Comparison of ENCODE assay signal across 8 mouse cellular contexts in the genomic region with DNA sequence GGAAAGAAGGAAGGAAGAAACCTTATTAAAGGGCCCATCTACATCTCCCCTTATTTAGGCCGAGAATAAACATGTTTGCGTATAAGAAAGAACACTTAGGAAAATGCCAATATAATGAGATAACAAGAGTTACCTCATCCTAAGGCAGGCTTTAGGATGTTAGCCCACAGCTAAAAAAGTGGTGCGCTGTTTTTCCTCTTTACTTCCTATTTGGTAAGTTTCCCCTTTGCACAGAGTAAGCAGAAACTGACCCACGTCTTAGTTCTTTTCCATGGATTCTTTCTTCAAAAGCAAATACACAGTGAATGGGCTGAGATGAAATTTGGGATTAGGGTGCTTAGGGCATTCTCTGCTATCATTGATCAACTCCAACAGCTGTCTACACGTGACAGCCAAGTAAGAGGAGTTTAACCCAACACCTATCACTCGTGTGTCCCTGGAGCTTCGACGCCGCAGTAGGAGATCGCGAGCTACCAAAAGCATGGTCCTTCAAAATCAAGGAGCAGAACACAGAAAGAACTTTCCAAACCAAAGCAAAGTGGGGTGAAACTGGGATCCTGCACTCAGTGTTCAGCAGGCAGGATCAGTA. TPM values are rescaled to one million over a fixed set of nuclear protein-coding genes. Genes with fewer than 3 reads are reported as not detected.
DNase-seq lines count a peak whose midpoint lies in the region; ATAC-seq and TF ChIP-seq lines count a peak whose summit lies in the region.

No protein-coding gene starts in this region.

- H3K4me1 ChIP-seq in kidney, postnatal 0 days (replicated peaks; ENCODE audit: insufficient read depth, low read length): peaks cover 3% of the 10 kb centered on the region; the same call in 1 of the 2 replicates
- peaks cover 16% of the 10 kb centered on the region for H3K4me1 ChIP-seq in embryonic facial prominence, embryonic 10.5 days
- H3K4me1 ChIP-seq in hindbrain, embryonic 16.5 days (ENCODE audit: control insufficient read depth, insufficient read depth, low read depth, low read length): peaks cover 9% of the 10 kb centered on the region
- peaks cover 14% of the 10 kb centered on the region for H3K4me1 ChIP-seq in midbrain, embryonic 15.5 days

- H3K9me3 ChIP-seq in kidney, postnatal 0 days (replicated peaks; ENCODE audit: low read length): no peaks in the 10 kb centered on the region
- no peaks in the 10 kb centered on the region for H3K9me3 ChIP-seq in embryonic facial prominence, embryonic 10.5 days
- H3K9me3 ChIP-seq in hindbrain, embryonic 16.5 days (ENCODE audit: control insufficient read depth, low read length): no peaks in the 10 kb centered on the region
- no peaks in the 10 kb centered on the region for H3K9me3 ChIP-seq in midbrain, embryonic 15.5 days

- DNase-seq in kidney, postnatal 0 days (ENCODE audit: low spot score): peak; percentile 15
- no peak for DNase-seq in kidney, postnatal 4 days
- no peak for DNase-seq in embryonic facial prominence, embryonic 10.5 days (ENCODE audit: low spot score)
- DNase-seq in cerebellum, adult 9-11 months: no peak
- no peak for DNase-seq in layer of hippocampus, adult 9-11 months
- no peak for DNase-seq in left cerebral cortex, adult 11 months (ENCODE audit: low spot score)

- H3K27ac ChIP-seq in kidney, postnatal 0 days: peak overlapping the region; percentile 73
- H3K27ac ChIP-seq in embryonic facial prominence, embryonic 10.5 days (replicated peaks): peak overlapping the region; percentile 37; the same call in 1 of the 2 replicates
- no peak overlapping the region for H3K27ac ChIP-seq in hindbrain, embryonic 16.5 days (ENCODE audit: low read depth, low read length)
- no peak overlapping the region for H3K27ac ChIP-seq in midbrain, embryonic 15.5 days

- H3K4me2 ChIP-seq in kidney, postnatal 0 days (ENCODE audit: low read length): peak overlapping the region; percentile 96
- peak overlapping the region; percentile 76 for H3K4me2 ChIP-seq in hindbrain, embryonic 16.5 days (ENCODE audit: low read length)
- H3K4me2 ChIP-seq in midbrain, embryonic 15.5 days: peak overlapping the region; percentile 58

- ATAC-seq in kidney, postnatal 0 days (replicated peaks; ENCODE audit: low FRiP score, low read depth): no peak
- no peak for ATAC-seq in hindbrain, embryonic 16.5 days
- no peak for ATAC-seq in midbrain, embryonic 15.5 days (replicated peaks)

- peak overlapping the region; percentile 61; the same call in 1 of the 2 replicates for H3K9ac ChIP-seq in kidney, postnatal 0 days (ENCODE audit: low read depth, low read length)
- peak overlapping the region; percentile 24; the same call in 1 of the 2 replicates for H3K9ac ChIP-seq in hindbrain, embryonic 16.5 days (ENCODE audit: low read depth, low read length)
- no peak overlapping the region for H3K9ac ChIP-seq in midbrain, embryonic 15.5 days

- WGBS in kidney, postnatal 0 days: 38% methylated on average over 11 of the region's 11 CpGs
- WGBS in embryonic facial prominence, embryonic 10.5 days: 46% methylated on average over 11 of the region's 11 CpGs
- 45% methylated on average over 11 of the region's 11 CpGs for WGBS in hindbrain, embryonic 16.5 days
- whole genome bisulfite sequencing in midbrain, embryonic 15.5 days: 46% methylated on average over 11 of the region's 11 CpGs

- no peaks in the 10 kb centered on the region for H3K36me3 ChIP-seq in kidney, postnatal 0 days (ENCODE audit: insufficient read depth, low read length)
- no peaks in the 10 kb centered on the region for H3K36me3 ChIP-seq in embryonic facial prominence, embryonic 10.5 days (replicated peaks)
- H3K36me3 ChIP-seq in hindbrain, embryonic 16.5 days (ENCODE audit: control insufficient read depth, insufficient read depth, low read length): no peaks in the 10 kb centered on the region
- H3K36me3 ChIP-seq in midbrain, embryonic 15.5 days (replicated peaks): no peaks in the 10 kb centered on the region

- no peak for TF ChIP-seq CTCF in kidney, postnatal 0 days (IDR thresholded peaks at IDR 0.05; ENCODE audit: low read depth)

- H3K4me3 ChIP-seq in kidney, postnatal 0 days (replicated peaks; ENCODE audit: low read depth, low read length): peak overlapping the region; percentile 59
- peak overlapping the region; percentile 64 for H3K4me3 ChIP-seq in embryonic facial prominence, embryonic 10.5 days
- H3K4me3 ChIP-seq in hindbrain, embryonic 16.5 days (ENCODE audit: low read length): peak overlapping the region; percentile 39
- peak overlapping the region; percentile 31 for H3K4me3 ChIP-seq in midbrain, embryonic 15.5 days

- no peaks in the 10 kb centered on the region for H3K27me3 ChIP-seq in kidney, postnatal 0 days (ENCODE audit: insufficient read depth, low read length)
- H3K27me3 ChIP-seq in embryonic facial prominence, embryonic 10.5 days (replicated peaks; ENCODE audit: low read depth, poor library complexity, severe bottlenecking): 0 out of 2 replicates have a peak, but pooled peaks cover 8% of the 10 kb centered on the region
- no peaks in the 10 kb centered on the region for H3K27me3 ChIP-seq in hindbrain, embryonic 16.5 days (replicated peaks; ENCODE audit: control insufficient read depth, insufficient read depth, low read length)
- H3K27me3 ChIP-seq in midbrain, embryonic 15.5 days (replicated peaks): peaks cover 12% of the 10 kb centered on the region

RNA-seq across cellular contexts. Expression of gene Nup153, which starts 7.6 kb away (rescaled TPM):
- polyA plus RNA-seq in kidney, postnatal 0 days (2015; fragmentation: Nextera tagmentation; extraction: Ambion mirVana): 15.3 and 17.7 TPM in 2 replicates
- 34.3 and 36.9 TPM in 2 replicates for polyA plus RNA-seq in embryonic facial prominence, embryonic 10.5 days (2016; fragmentation: Nextera tagmentation; extraction: Ambion mirVana)
- 15.3 and 15.9 TPM in 2 replicates for polyA plus RNA-seq in hindbrain, embryonic 16.5 days (2015; fragmentation: Nextera tagmentation; extraction: Ambion mirVana)
- polyA plus RNA-seq in midbrain, embryonic 15.5 days (2015; fragmentation: Nextera tagmentation; extraction: Ambion mirVana): 18.4 and 18.5 TPM in 2 replicates

Comparison
In these comparisons a context has a peak if more than half of its experiments do, and no peak if none do; other contexts are left out.
1. H3K27ac ChIP-seq: peak in kidney, postnatal 0 days (single experiment) and embryonic facial prominence, embryonic 10.5 days (single experiment); none in hindbrain, embryonic 16.5 days (single experiment) and midbrain, embryonic 15.5 days (single experiment).
2. Peak in every context shown above with its lines, with median percentiles within 50 percentile points of each other: H3K4me2 ChIP-seq and H3K4me3 ChIP-seq.